Mouse (Mus musculus) small intestine, adult 2 months (tissue): Measurements from ENCODE around the gene Smpdl3b.
"Not testable (repeated sequence)": the region's sequence is repeated elsewhere in the genome, so short reads cannot be mapped to it uniquely, and the experiment has no call there.

Experiments
- CTCF ChIP-seq: fragments of 200-500 bp; IDR thresholded peaks from 2 replicates; pipeline ENCODE4 v1.5.1; 2012; ENCODE audit warnings: low read depth, mild to moderate bottlenecking, control low read depth, inconsistent platforms, low read length, moderate library complexity, mixed read lengths; ENCODE audit not compliant: insufficient replicate concordance, insufficient read length; ENCODE audit errors: extremely low read depth
- POLR2A ChIP-seq: fragments of 200-500 bp; IDR thresholded peaks from 2 replicates; pipeline ENCODE4 v1.6.1; 2012; ENCODE audit warnings: low read depth, mild to moderate bottlenecking, control low read depth, inconsistent platforms, low read length, moderate library complexity

DNA sequence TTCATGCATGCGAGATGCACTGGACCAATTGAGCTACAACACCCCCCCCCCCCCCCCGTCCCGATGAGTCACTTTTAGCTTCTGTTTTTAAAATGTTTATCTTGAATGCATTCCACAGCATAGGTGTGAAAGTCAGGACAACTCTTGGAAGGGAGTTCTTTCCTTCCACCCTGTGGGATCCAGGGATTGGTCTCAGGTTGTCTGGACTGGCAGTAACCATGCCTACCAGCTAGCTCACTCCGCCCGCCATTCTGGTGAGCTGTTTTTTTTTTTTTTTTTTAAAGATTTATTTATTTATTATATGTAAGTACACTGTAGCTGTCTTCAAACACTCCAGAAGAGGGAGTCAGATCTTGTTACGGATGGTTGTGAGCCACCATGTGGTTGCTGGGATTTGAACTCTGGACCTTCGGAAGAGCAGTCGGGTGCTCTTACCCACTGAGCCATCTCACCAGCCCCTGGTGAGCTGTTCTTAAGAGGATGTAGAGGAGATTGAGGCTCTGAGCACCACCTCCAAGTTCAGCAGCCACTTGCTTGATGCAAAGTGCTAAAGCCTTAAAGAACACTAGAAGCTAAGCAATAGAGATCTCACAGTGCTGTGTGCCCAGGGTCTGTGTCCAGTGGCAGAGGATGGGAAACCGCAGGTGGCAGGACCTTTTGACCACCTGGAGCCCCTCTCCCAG lies 36.4 kb upstream of the Smpdl3b start:
- not testable (repeated sequence) for TF ChIP-seq CTCF, POLR2A
